Mouse (Mus musculus) embryonic facial prominence, embryonic 15.5 days (tissue): ENCODE measurements around the gene Kdelr1. TPM values are rescaled to one million over a fixed set of nuclear protein-coding genes. Genes with fewer than 3 reads are reported as not detected.
"Not testable (repeated sequence)": the region's sequence is repeated elsewhere in the genome, so short reads cannot be mapped to it uniquely, and the experiment has no call there.

Experiments
- ATAC-seq: fragments of 200-750 bp; cut with Nextera tagmentation; 2 replicates; pipeline ENCODE4 v1.8.0; 2017; ENCODE audit warnings: low read depth, moderate TSS enrichment; ENCODE audit not compliant: insufficient number of reproducible peaks, low FRiP score, low TSS enrichment
- H3K27ac ChIP-seq: fragments of 300-500 bp; sonication (generic); replicated peaks from 2 replicates; pipeline ENCODE4 v1.5.1; 2015; ENCODE audit warnings: mild to moderate bottlenecking, inconsistent platforms
- H3K27me3 ChIP-seq: fragments of 300-500 bp; sonication (generic); 2 replicates; pipeline ENCODE4 v1.6.1; 2015; ENCODE audit warnings: inconsistent platforms
- H3K36me3 ChIP-seq: fragments of 300-500 bp; sonication (generic); 2 replicates; pipeline ENCODE4 v1.6.1; 2015; ENCODE audit warnings: mild to moderate bottlenecking, inconsistent platforms
- H3K4me1 ChIP-seq: fragments of 300-500 bp; sonication (generic); 2 replicates; pipeline ENCODE4 v1.6.1; 2015; ENCODE audit warnings: inconsistent platforms
- H3K4me2 ChIP-seq: fragments of 300-500 bp; sonication (generic); replicated peaks from 2 replicates; pipeline ENCODE4 v1.6.1; 2015; ENCODE audit warnings: mild to moderate bottlenecking, inconsistent platforms
- H3K4me3 ChIP-seq: fragments of 300-500 bp; sonication (generic); replicated peaks from 2 replicates; pipeline ENCODE4 v1.5.1; 2015; ENCODE audit warnings: mild to moderate bottlenecking, inconsistent platforms
- H3K9ac ChIP-seq: fragments of 300-500 bp; sonication (generic); 2 replicates; pipeline ENCODE4 v1.6.1; 2015; ENCODE audit warnings: inconsistent platforms
- H3K9me3 ChIP-seq: fragments of 300-500 bp; sonication (generic); replicated peaks from 2 replicates; pipeline ENCODE4 v1.6.1; 2016; ENCODE audit warnings: inconsistent platforms
- WGBS: fragments of 180-500 bp; shearing (Covaris S2); methylation state at CpG from one replicate; pipeline ENCODE4 v1.1.7; 2015; 5-methylcytosine and 5-hydroxymethylcytosine counted together
- polyA plus RNA-seq: library from polyadenylated mRNA; unstranded; fragments of >200 nt; fragmentation: Nextera tagmentation; extraction: Ambion mirVana; gene quantifications from 2 replicates; pipeline ENCODE4 v1.2.1, GENCODE M21; 2015

The Kdelr1 gene
- polyA plus RNA-seq, 1 experiment from 2014 or later = 98.4 TPM

DNA sequence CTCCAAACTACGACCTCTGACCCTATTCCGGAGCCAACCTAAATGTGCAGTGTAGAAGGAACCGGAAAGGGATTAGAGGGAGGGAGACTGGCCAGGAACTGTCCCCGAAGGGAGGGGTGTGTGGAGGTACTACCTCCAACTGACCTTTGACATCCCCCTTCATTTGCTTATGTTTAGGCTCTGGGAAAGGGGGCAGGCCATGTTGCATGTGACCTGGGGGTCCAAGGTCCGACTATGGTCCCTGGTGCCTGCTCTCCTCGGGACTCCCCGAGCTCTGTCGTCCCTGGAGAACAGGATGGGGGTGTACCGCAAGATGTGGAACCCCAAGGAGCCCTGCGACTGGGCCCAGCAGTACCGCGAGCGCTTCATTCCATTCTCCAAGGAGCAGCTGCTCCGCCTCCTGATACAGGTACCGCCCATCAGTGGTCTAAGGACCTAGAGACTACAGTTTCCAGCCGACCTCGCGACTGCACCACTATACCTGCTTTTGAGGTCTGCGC is 24.7 kb downstream of the Kdelr1 start:
- peak overlapping the region; percentile 62 for H3K9ac ChIP-seq
- H3K9me3 ChIP-seq = no peaks in the 10 kb centered on the region
- H3K36me3 ChIP-seq = no peaks in the 10 kb centered on the region
- H3K27ac ChIP-seq = peak overlapping the region; percentile 82
- peak; percentile 32 for ATAC-seq
- peaks cover 9% of the 10 kb centered on the region for H3K4me1 ChIP-seq
- H3K4me3 ChIP-seq = peak overlapping the region; percentile 56
- WGBS = 2% methylated on average over 19 of the region's 19 CpGs
- peak overlapping the region; percentile 89 for H3K4me2 ChIP-seq
- H3K27me3 ChIP-seq = no peaks in the 10 kb centered on the region

DNA sequence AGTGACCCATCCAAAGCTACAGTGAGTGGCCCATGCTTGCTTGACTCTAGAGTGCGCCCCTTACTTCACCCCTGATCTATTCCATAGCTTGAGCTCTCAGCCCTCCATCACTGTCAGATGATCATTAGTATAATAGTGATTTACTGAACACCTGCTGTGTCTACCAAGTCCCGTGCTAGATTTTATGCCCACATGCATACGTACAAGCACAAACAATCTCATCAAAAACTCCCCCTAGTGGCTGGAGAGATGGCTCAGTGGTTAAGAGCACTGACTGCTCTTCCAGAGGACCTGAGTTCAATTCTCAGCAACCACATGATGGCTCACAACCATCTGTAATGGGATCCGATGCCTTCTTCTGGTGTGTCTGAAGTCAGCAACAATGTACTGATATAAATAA is 25.6 kb downstream of the Kdelr1 start:
- 60% methylated on average over 4 of the region's 4 CpGs for WGBS
- H3K4me1 ChIP-seq, H3K36me3 ChIP-seq, ATAC-seq, H3K9me3 ChIP-seq, H3K27me3 ChIP-seq, H3K27ac ChIP-seq, H3K9ac ChIP-seq: not testable (repeated sequence)
- Histone ChIP-seq H3K4me3 (peak overlapping the region; percentile 56; the same call in 1 of the 2 replicates), H3K4me2 (peak overlapping the region; percentile 89; the same call in 1 of the 2 replicates)

DNA sequence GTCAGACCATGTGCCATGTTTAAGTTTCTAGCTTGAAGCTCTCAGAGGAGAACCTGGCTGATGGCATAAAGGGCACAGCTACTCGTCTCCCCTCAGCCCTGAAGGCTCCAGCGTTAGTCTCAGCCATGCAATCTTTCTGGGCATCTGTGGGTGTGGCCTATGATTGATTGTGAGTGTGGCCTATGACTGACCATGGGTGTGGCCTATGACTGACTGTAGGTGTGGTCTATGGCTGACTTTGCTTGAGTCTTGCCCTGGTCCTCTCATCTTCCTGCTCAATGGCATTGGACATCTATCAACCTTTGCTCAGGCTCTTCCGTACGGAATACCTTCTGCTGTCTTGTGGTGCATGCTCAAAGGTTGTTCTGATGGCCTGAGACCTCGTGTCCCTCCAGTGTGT is 29.0 kb downstream of the Kdelr1 start:
- H3K4me1 ChIP-seq = peaks cover 9% of the 10 kb centered on the region
- no peak for ATAC-seq
- 49% methylated on average over 5 of the region's 5 CpGs for WGBS

DNA sequence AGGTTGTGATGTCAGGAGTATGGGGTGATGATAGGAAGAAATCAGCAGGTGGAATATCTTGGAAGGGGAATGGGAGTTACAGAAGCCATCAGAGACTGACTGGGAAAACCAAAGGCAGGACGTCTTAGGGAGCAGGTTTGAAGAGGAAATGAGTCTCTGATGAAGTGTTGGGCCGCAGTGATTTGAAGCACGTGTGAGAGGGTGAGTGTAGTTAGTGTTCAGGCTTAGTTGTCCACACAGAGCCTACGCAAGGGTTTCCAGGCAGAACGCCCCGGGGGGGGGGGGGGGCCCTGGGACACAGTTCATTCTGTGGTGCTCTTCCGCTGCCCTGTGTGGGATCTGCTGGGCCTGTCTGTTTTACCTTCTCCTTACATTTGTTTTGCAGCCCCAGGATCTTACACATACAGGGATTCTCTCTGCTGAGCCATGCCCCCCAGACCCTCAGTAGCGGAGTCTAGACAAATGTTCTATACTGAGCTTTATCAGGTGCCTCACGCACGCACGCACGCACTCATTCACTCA is 30.0 kb downstream of the Kdelr1 start:
- H3K27ac ChIP-seq = no peak overlapping the region
- no peak overlapping the region for H3K4me2 ChIP-seq
- no peaks in the 10 kb centered on the region for H3K9me3 ChIP-seq
- peaks cover 6% of the 10 kb centered on the region for H3K4me1 ChIP-seq
- H3K9ac ChIP-seq = no peak overlapping the region
- ATAC-seq = no peak
- no peak overlapping the region for H3K4me3 ChIP-seq
- no peaks in the 10 kb centered on the region; the same call in 1 of the 2 replicates for H3K36me3 ChIP-seq
- WGBS = 72% methylated on average over 12 of the region's 12 CpGs
- no peaks in the 10 kb centered on the region for H3K27me3 ChIP-seq

More for the DNA sequence above, 29.0 kb downstream of the Kdelr1 start:
- H3K36me3 ChIP-seq = no peaks in the 10 kb centered on the region
- no peaks in the 10 kb centered on the region for H3K27me3 ChIP-seq
- H3K9ac ChIP-seq = no peak overlapping the region
- H3K4me2 ChIP-seq = no peak overlapping the region
- no peaks in the 10 kb centered on the region for H3K9me3 ChIP-seq
- H3K4me3 ChIP-seq = no peak overlapping the region
- no peak overlapping the region for H3K27ac ChIP-seq

DNA sequence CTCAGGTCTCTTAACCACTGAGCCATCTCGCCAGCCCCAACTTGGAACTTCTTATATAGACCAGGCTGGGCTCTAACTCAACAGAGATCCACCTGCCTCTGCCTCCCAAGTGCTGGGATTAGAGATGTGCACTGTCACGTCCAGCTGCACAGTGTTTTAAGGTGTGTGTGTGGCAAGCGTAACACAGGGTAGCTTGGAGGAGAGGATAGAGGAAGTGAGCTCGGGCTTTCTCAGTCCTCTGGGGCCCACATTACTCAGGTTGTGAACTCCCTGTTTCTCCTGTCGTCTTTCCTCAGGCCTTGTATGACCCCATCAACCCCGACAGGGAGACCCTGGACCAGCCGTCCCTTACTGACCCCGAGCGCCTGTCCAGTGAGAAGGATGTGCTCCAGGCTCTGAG is 34.0 kb downstream of the Kdelr1 start:
- no peaks in the 10 kb centered on the region for H3K9me3 ChIP-seq
- no peaks in the 10 kb centered on the region for H3K27me3 ChIP-seq
- no peaks in the 10 kb centered on the region for H3K4me1 ChIP-seq
- H3K4me3 ChIP-seq = no peak overlapping the region
- H3K27ac ChIP-seq = no peak overlapping the region
- no peak for ATAC-seq
- H3K9ac ChIP-seq = no peak overlapping the region
- peaks cover 26% of the 10 kb centered on the region for H3K36me3 ChIP-seq
- no peak overlapping the region for H3K4me2 ChIP-seq
- 88% methylated on average over 9 of the region's 9 CpGs for WGBS

DNA sequence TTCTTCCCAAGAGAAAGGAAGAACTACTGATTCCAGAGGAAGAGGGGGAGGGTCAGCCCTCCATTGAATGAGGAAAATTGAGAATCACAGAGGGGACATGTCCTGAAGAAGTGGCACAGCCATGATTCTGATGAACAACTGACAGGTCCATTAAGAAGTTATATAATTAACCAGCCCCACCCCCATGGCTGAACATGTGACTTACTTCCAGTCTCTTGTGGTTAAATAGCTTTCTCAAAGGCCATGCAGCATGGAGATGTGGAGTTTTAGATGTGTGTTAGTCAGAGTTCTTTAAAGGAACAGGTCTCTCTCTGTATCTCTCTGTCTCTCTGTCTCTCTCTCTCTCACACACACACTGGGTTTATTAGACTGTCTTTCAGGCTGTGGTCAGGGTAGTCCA is 35.8 kb downstream of the Kdelr1 start:
- Histone ChIP-seq H3K27ac (no peak overlapping the region), H3K4me2 (no peak overlapping the region), H3K4me3 (no peak overlapping the region), H3K27me3 (no peaks in the 10 kb centered on the region), H3K4me1 (no peaks in the 10 kb centered on the region), H3K36me3 (peaks cover 26% of the 10 kb centered on the region), H3K9me3 (no peaks in the 10 kb centered on the region), H3K9ac (no peak overlapping the region)
- ATAC-seq = no peak

DNA sequence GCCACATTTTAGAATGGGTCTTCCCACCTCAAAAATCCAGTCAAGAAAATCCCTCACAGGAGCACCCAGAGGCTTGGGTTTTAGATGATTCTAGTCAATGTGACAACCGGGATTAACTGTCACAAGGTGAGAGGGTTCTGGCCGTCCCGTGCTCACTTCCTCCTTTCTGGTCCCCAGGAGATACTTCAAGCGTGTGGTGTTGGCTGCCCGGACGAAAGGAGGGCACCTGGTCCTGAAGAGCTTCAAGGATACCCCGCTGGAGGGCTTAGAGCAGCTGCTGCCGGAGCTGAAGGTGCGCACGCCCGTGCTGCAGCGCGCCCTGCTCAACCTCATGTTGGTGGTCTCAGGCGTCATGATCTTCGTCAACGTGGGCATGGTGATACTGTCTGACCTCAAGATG is 36.6 kb downstream of the Kdelr1 start:
- 90% methylated on average over 16 of the region's 16 CpGs for WGBS
- H3K9me3 ChIP-seq = no peaks in the 10 kb centered on the region
- no peak overlapping the region for H3K4me3 ChIP-seq
- no peaks in the 10 kb centered on the region for H3K27me3 ChIP-seq
- H3K9ac ChIP-seq = no peak overlapping the region
- no peak for ATAC-seq
- H3K36me3 ChIP-seq = peaks cover 26% of the 10 kb centered on the region
- peaks cover 2% of the 10 kb centered on the region; the same call in 1 of the 2 replicates for H3K4me1 ChIP-seq
- no peak overlapping the region for H3K27ac ChIP-seq
- H3K4me2 ChIP-seq = no peak overlapping the region

DNA sequence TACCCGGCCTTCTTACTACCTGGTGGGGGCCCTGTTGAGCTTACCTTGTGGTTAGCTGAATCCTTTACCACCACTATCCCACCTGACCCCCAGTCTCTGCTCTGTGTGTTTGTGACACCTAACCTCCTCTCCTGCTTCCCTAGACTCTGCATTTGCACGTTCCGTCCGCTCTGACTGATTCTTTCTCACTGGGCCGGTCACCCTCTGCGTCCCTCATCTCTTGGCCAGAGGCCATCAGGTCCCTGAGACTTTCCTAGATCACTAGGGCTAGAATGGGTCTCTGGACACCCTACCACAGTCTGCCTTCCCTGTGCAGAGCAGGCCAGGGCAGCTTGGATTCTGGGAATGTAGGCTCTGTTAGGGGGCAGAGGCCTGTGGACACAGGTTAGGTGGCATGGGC is 41.5 kb downstream of the Kdelr1 start:
- WGBS = 85% methylated on average over 6 of the region's 6 CpGs
- no peaks in the 10 kb centered on the region for H3K27me3 ChIP-seq
- H3K4me3 ChIP-seq = no peak overlapping the region
- peaks cover 42% of the 10 kb centered on the region for H3K4me1 ChIP-seq
- H3K27ac ChIP-seq = peak overlapping the region; percentile 39; the same call in 1 of the 2 replicates
- H3K9ac ChIP-seq = no peak overlapping the region
- no peak overlapping the region for H3K4me2 ChIP-seq
- ATAC-seq = no peak
- H3K36me3 ChIP-seq = peaks cover 26% of the 10 kb centered on the region
- H3K9me3 ChIP-seq = no peaks in the 10 kb centered on the region

DNA sequence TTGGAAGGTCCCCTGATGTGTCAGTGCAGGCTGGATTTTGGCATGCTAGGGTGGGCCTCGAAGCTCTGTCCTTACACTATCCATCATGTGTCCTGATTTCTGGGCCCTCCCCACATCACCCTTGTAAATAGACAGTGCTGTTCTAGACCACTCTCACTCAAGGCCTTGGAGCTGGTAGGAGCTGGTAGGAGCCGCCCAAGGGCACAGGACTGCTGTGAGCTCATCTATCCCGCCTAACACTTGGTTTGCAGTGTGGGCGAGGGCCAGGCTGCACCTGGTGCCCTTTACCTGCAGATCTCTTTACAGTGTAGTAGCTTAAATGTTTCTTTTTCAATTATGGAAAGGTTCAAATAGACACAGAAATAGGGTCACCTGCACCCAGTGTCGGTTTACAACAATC is 42.4 kb downstream of the Kdelr1 start:
- H3K27ac ChIP-seq = no peak overlapping the region
- H3K4me1 ChIP-seq = peaks cover 52% of the 10 kb centered on the region
- H3K4me2 ChIP-seq = no peak overlapping the region
- H3K27me3 ChIP-seq = no peaks in the 10 kb centered on the region
- no peaks in the 10 kb centered on the region for H3K9me3 ChIP-seq
- no peak for ATAC-seq
- WGBS = 84% methylated on average over 5 of the region's 5 CpGs
- peaks cover 16% of the 10 kb centered on the region; the same call in 1 of the 2 replicates for H3K36me3 ChIP-seq
- no peak overlapping the region for H3K4me3 ChIP-seq
- H3K9ac ChIP-seq = no peak overlapping the region

DNA sequence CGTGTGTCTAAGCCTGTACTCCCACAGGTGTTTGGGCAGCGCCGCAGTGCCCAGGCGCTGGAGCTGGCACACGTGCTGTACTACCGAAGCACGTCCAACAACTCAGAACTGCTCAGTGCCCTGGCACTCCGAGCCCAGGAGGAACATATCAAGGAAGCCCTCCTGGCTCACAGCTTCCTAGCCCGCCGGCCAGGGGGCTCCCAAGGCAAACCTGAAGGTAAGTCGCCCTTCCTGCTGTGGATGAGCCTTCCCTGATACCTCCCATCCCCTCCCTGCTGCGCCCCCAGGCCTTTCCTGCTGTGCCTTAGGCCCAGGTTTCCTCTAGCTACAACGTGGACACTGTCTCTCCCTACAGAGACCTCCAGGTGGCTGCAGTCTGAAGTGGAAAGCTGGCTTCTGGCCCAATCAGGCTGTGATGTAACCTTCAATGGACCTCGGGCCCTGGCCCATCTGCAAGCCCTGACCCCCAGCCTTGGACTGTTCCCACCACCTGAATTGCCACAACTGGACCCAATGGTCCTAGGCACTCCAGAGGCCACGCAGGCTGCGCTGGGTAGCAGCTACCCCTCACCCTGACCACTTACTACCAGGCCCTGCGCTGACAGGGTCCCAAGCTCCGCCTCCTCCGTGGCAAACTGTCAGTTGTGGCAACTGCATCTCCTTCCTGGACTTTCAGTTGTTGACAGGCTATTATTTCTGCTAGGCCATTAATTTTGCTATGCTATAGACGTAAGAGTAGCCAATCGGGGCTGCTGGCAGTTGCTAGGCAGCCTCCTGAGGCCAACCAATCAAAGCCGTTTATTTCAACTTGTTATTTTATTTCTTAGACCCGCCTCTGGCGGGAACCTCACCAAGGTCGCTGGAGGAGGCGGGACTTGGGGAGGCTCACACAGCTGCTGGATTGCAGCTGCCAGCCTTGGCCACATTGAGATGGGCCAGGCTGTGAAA is 43.8 kb downstream of the Kdelr1 start:
- peak; percentile 84 for ATAC-seq
- Histone ChIP-seq H3K9ac (0 out of 2 replicates have a peak overlapping the region, but pooled peaks have one; percentile 3), H3K4me3 (peak overlapping the region; percentile 35), H3K9me3 (no peaks in the 10 kb centered on the region), H3K36me3 (peaks cover 5% of the 10 kb centered on the region; the same call in 1 of the 2 replicates), H3K27ac (peak overlapping the region; percentile 95), H3K4me1 (peaks cover 61% of the 10 kb centered on the region), H3K27me3 (no peaks in the 10 kb centered on the region), H3K4me2 (peak overlapping the region; percentile 55)
- WGBS = 36% methylated on average over 26 of the region's 26 CpGs

DNA sequence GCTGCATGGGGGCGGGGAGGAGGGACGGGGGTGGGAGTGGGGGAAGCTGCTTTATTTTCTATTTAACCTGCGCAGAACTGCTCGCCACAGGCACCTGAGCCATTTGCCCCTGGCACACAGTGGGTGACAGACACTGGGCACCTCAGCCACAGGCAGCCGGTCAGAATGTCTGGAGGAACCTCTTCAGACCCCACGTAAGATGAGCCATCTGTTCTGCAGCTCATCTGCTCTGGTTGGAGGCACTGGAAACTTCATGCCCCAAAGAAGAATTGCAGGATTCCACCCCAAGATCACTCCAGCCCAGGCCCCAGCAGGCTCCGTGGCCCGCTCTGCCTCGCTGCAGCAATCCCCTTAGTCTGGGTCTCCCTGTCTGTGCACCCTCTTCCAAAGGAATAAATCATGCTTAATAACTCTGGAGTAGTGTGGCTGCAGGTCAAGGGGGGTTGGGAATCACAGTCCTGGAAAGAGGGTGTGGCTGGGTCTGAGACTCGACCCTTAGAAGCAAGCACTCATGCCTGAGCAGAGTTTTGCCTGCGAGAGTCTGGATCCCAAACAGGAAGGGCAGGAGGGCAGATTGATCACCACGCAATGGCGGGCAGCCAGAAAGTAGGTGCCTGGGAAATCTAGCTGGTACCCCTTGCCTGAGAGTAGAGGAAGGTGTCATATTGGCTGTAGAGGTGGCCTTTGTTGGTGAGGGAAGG is 44.6 kb downstream of the Kdelr1 start:
- Histone ChIP-seq H3K27me3 (no peaks in the 10 kb centered on the region), H3K9me3 (no peaks in the 10 kb centered on the region), H3K9ac (peak overlapping the region; percentile 12; the same call in 1 of the 2 replicates), H3K27ac (peak overlapping the region; percentile 95), H3K4me3 (peak overlapping the region; percentile 35), H3K4me1 (peaks cover 69% of the 10 kb centered on the region), H3K36me3 (peaks cover 5% of the 10 kb centered on the region; the same call in 1 of the 2 replicates), H3K4me2 (peak overlapping the region; percentile 55)
- peak; percentile 3; the same call in 1 of the 2 replicates for ATAC-seq
- WGBS = 18% methylated on average over 13 of the region's 13 CpGs
